Mouse (Mus musculus) lung, embryonic 16.5 days (tissue): ENCODE results near the gene Gemin4. TPM values are rescaled to one million over a fixed set of nuclear protein-coding genes. Genes with fewer than 3 reads are reported as not detected.

ENCODE experiments used
- ATAC-seq: fragments of 200-750 bp; cut with Nextera tagmentation; 2 replicates; pipeline ENCODE4 v1.8.0; 2017; ENCODE audit warnings: low read depth, mild to moderate bottlenecking, moderate library complexity
- H3K27ac ChIP-seq: fragments of 300-500 bp; sonication (generic); 2 replicates; pipeline ENCODE4 v1.5.1; 2014; ENCODE audit warnings: mild to moderate bottlenecking, control low read depth, low read length
- H3K27me3 ChIP-seq: fragments of 300-500 bp; sonication (generic); 2 replicates; pipeline ENCODE4 v1.6.1; 2014; ENCODE audit warnings: low read depth, low read length, mixed read lengths; ENCODE audit not compliant: control insufficient read depth, insufficient read depth
- H3K36me3 ChIP-seq: fragments of 300-500 bp; sonication (generic); 2 replicates; pipeline ENCODE4 v1.6.1; 2014; ENCODE audit warnings: low read length; ENCODE audit not compliant: control insufficient read depth, insufficient read depth
- H3K4me1 ChIP-seq: fragments of 300-500 bp; sonication (generic); replicated peaks from 2 replicates; pipeline ENCODE4 v1.6.1; 2014; ENCODE audit warnings: low read length, mixed read lengths; ENCODE audit not compliant: control insufficient read depth, insufficient read depth
- H3K4me2 ChIP-seq: fragments of 300-500 bp; sonication (generic); 2 replicates; pipeline ENCODE4 v1.6.1; 2014; ENCODE audit warnings: low read depth, low read length, control low read depth
- H3K4me3 ChIP-seq: fragments of 300-500 bp; sonication (generic); 2 replicates; pipeline ENCODE4 v1.5.1; 2014; ENCODE audit warnings: mild to moderate bottlenecking, low read length, control low read depth
- H3K9ac ChIP-seq: fragments of 300-500 bp; sonication (generic); 2 replicates; pipeline ENCODE4 v1.6.1; 2014; ENCODE audit warnings: low read length, control low read depth
- H3K9me3 ChIP-seq: fragments of 300-500 bp; sonication (generic); 2 replicates; pipeline ENCODE4 v1.6.1; 2016; ENCODE audit warnings: low read length; ENCODE audit not compliant: control insufficient read depth
- WGBS: fragments of 180-500 bp; shearing (Covaris S2); extraction: QIAGEN DNeasy Blood & Tissue Kit; methylation state at CpG from one replicate; pipeline ENCODE4 v1.1.7; 2014; 5-methylcytosine and 5-hydroxymethylcytosine counted together
- polyA plus RNA-seq: library from polyadenylated mRNA; unstranded; fragments of >200 nt; fragmentation: Nextera tagmentation; extraction: Ambion mirVana; gene quantifications from 2 replicates; pipeline ENCODE4 v1.2.1, GENCODE M21; 2015

The Gemin4 gene
- polyA plus RNA-seq, 1 experiment from 2014 or later = 30.9 TPM

DNA sequence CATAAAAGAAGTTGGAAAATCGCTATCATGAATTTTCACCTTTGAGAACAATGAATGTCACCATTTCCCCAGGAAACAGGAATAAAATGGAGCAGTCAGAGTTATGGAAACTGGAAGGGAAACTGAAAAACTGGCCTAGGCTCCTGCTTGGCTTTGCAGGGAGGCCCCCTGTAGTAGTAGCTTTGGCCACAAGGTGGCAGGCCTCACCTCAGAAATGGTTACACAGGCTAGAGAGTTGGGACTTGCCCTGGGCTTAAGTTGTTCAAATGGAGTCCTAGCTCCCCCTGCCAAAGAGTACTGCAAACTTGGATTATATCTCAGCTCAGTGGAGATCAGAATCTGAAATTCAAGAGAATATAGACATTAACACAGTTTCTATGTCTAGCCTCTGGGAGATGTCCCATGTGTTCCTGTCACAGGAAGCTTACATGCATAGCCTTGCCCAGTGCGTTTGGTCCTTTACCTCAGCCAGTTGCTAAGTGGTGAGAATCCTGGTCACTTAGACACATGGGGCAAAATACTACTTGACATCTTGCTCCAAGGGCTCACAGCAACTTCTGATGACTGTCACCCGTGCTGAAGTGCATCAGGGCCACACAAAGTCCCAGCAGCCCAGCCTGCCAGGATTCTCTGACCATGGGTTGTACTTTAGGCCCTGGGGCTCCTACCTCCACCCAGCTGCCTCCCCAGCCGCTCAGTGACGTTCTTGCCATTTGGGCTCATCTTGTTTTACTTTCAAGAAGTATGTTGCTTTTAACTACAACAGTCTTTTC is 35.9 kb upstream of the Gemin4 start:
- Histone ChIP-seq H3K36me3 (peaks cover 7% of the 10 kb centered on the region), H3K4me1 (no peaks in the 10 kb centered on the region), H3K4me2 (no peak overlapping the region), H3K4me3 (no peak overlapping the region), H3K9me3 (no peaks in the 10 kb centered on the region), H3K9ac (no peak overlapping the region), H3K27ac (0 out of 2 replicates have a peak overlapping the region, but pooled peaks have one; percentile 5), H3K27me3 (no peaks in the 10 kb centered on the region)
- WGBS = 41% methylated on average over 5 of the region's 5 CpGs
- ATAC-seq = peak; percentile 89

- H3K27ac ChIP-seq = no peak overlapping the region
- 42% methylated on average over 3 of the region's 3 CpGs for WGBS
Measured at GRCm38 (mm10) chr11:76252036-76252435, 34.6 kb upstream of the Gemin4 start.

DNA sequence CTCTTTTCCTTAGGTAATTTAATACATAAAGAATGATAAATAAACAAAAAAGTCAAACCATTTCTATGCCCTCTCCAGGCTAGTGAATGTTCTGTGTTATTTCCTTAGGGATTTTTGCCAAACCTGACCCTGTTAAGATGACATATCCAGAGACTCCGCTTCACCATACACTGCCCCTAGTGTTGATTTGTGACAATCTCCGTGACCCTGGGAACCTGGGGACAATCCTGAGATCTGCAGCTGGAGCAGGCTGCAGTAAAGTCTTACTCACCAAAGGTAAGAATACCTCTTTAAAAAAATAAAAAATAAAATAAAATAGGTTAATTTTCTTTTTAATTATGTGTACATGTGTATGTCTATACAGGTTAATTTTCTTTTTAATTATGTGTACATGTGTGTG is 29.8 kb upstream of the Gemin4 start:
- Histone ChIP-seq H3K4me2 (no peak overlapping the region), H3K4me1 (peaks cover 8% of the 10 kb centered on the region), H3K27me3 (no peaks in the 10 kb centered on the region), H3K9me3 (no peaks in the 10 kb centered on the region), H3K36me3 (peaks cover 7% of the 10 kb centered on the region), H3K9ac (no peak overlapping the region), H3K27ac (no peak overlapping the region), H3K4me3 (no peak overlapping the region)
- 41% methylated on average over 2 of the region's 2 CpGs for WGBS
- no peak for ATAC-seq

More at GRCm38 (mm10) chr11:76252036-76252435, 34.6 kb upstream of the Gemin4 start:
- Histone ChIP-seq H3K9ac (no peak overlapping the region), H3K9me3 (no peaks in the 10 kb centered on the region), H3K36me3 (peaks cover 7% of the 10 kb centered on the region), H3K4me1 (no peaks in the 10 kb centered on the region), H3K4me3 (no peak overlapping the region), H3K4me2 (no peak overlapping the region), H3K27me3 (no peaks in the 10 kb centered on the region)
- ATAC-seq = no peak

GRCm38 (mm10) chr11:76246439-76246838 is 29.0 kb upstream of the Gemin4 start:
- H3K4me2 ChIP-seq = no peak overlapping the region
- H3K9ac ChIP-seq = no peak overlapping the region
- no peaks in the 10 kb centered on the region for H3K9me3 ChIP-seq
- H3K4me1 ChIP-seq = peaks cover 10% of the 10 kb centered on the region
- H3K27me3 ChIP-seq = no peaks in the 10 kb centered on the region
- no peak overlapping the region for H3K27ac ChIP-seq
- peaks cover 7% of the 10 kb centered on the region for H3K36me3 ChIP-seq
- no peak overlapping the region for H3K4me3 ChIP-seq
- no peak for ATAC-seq

- Histone ChIP-seq H3K9me3 (no peaks in the 10 kb centered on the region), H3K4me2 (peak overlapping the region; percentile 82), H3K4me1 (peaks cover 10% of the 10 kb centered on the region), H3K27me3 (no peaks in the 10 kb centered on the region), H3K36me3 (peaks cover 5% of the 10 kb centered on the region; the same call in 1 of the 2 replicates), H3K9ac (peak overlapping the region; percentile 94), H3K27ac (no peak overlapping the region), H3K4me3 (peak overlapping the region; percentile 89)
- 2% methylated on average over 34 of the region's 34 CpGs for WGBS
- ATAC-seq = peak; percentile 61
Measured at GRCm38 (mm10) chr11:76243811-76244546, 26.5 kb upstream of the Gemin4 start.

DNA sequence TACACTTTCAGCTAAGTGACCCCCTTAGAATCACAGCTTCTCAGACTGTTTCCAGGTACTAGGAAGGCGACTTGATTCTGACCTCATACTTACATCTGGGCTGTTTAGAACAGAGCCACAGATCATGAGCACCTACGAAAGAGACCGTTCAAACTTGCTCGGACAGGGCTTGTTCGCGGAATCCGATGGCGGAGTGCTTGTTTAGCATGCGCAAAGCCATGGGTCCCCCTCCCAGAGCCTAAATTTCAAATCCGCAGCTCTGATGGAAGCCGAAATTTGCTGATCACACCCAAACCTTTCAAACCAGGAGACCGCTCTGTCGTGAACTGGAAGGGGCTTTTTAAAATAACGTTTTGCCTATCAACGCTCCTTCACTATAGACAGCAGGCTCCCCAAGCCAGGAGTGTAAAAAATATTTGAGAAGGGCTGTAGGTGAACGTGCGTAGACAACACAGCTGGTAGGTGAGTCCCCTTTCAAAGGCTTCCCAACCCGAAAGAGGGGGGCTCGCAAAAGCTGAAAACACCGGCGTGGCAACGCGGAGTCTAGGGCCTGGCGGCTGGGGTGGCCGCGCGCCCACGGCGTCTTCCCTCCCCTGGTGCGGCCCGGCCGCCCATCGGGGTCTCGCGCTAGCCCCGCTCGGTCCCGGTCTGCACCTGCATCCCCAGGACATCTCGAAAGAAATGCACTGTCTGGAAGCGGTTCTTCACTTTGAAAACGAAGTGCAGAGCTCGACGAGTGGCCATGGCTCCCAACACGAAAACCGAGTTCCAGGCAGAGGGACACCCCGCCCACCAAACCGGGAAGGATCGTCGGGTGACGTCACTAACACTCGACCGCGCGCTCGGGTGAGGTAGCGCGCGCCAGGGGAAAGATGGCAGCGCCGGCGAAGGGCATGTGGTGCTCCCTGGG is 25.7 kb upstream of the Gemin4 start, which contains the start of the genes Mrm3 and Glod4:
TSS of gene Mrm3 (plus strand) at position 815 of the 910 bp plus-strand sequence.
TSS of gene Glod4 (minus strand) at position 825 of the 910 bp plus-strand sequence.
- H3K36me3 ChIP-seq = peaks cover 5% of the 10 kb centered on the region; the same call in 1 of the 2 replicates
- no peaks in the 10 kb centered on the region for H3K9me3 ChIP-seq
- peak within 1 kb of the TSS; percentile 94 for H3K9ac ChIP-seq
- H3K27me3 ChIP-seq = no peaks in the 10 kb centered on the region
- H3K4me3 ChIP-seq = peak within 1 kb of the TSS; percentile 89
- WGBS = under 1% methylated on average over 61 of the region's 61 CpGs
- H3K4me2 ChIP-seq = peak within 1 kb of the TSS; percentile 89
- peaks cover 10% of the 10 kb centered on the region for H3K4me1 ChIP-seq
- peak within 1 kb of the TSS; percentile 53; the same call in 1 of the 2 replicates for H3K27ac ChIP-seq
- peak; percentile 94 for ATAC-seq

GRCm38 (mm10) chr11:76239750-76240149 is 22.3 kb upstream of the Gemin4 start:
- Histone ChIP-seq H3K9me3 (no peaks in the 10 kb centered on the region), H3K9ac (no peak overlapping the region), H3K4me1 (peaks cover 10% of the 10 kb centered on the region), H3K4me3 (no peak overlapping the region), H3K27me3 (no peaks in the 10 kb centered on the region), H3K27ac (no peak overlapping the region), H3K4me2 (no peak overlapping the region), H3K36me3 (peaks cover 13% of the 10 kb centered on the region)
- 94% methylated on average over 2 of the region's 2 CpGs for WGBS
- no peak for ATAC-seq

GRCm38 (mm10) chr11:76236136-76236535 is 18.7 kb upstream of the Gemin4 start:
- Histone ChIP-seq H3K4me3 (no peak overlapping the region), H3K27ac (no peak overlapping the region), H3K9me3 (no peaks in the 10 kb centered on the region), H3K4me1 (no peaks in the 10 kb centered on the region), H3K27me3 (no peaks in the 10 kb centered on the region), H3K9ac (no peak overlapping the region), H3K36me3 (peaks cover 22% of the 10 kb centered on the region), H3K4me2 (no peak overlapping the region)
- ATAC-seq = no peak
- WGBS = 93% methylated on average over 3 of the region's 3 CpGs
